Mouse (Mus musculus) inflammation-experienced regulatory T-cells, adult 16 weeks (primary cell): Measurements from ENCODE around the gene Lhfpl1. TPM values are rescaled to one million over a fixed set of nuclear protein-coding genes. Genes with fewer than 3 reads are reported as not detected.

Experiments used
- polyA plus RNA-seq: library from polyadenylated mRNA; unstranded; fragments of 100-300 nt; shearing (Covaris generic); gene quantifications from one replicate; pipeline ENCODE4 v1.2.1, GENCODE M21; 2017

Lhfpl1 gene
- 1.4 TPM for polyA plus RNA-seq

DNA sequence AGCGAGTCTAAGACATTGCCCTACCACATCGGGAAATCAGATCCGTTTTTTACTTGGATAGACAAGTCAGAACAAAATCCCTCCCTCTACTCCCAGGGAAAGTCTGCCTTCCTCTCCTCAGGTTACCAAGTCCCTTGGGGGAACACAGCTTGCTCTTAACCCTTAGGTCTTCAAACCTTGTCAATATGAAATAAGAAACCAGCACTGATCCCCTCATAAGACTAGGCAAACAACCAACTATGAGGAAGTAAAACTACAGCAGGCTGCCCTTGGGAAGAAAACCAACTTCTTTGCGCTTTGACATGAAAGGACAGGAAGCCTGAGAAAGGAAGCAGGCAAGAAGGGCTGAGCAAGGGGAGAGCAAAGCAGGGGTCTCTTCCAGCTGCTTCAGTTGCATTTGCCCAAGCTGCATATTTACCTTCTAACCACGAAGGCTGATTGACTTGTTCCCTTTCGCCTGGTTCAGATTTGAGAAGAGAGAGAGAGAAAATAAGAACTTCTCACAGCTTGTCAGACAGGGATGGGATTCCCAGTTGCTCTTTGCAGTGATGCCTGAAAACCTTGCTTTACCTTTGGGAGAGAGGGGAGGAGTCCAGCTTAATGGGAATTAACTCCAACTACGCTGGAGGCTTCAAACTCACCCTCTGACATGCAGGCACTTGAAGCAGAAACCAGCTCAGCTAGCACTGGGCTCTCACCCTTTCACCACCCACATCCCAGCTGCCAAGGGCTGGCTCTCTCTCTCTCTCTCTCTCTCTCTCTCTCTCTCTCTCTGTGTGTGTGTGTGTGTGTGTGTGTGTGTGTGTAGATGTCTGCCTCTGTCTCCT, at the start of gene Lhfpl1:
Gene Lhfpl1 (minus strand): TSS at position 713 of the 827 bp plus-strand sequence.

Other genes with a start within 250 kb of the Lhfpl1 start
- gene Amot, start 156.1 kb upstream of the Lhfpl1 start, polyA plus RNA-seq, result 0.76 TPM